Mouse (Mus musculus): ENCODE results near the gene Atg5. TPM values are rescaled to one million over a fixed set of nuclear protein-coding genes. Genes with fewer than 3 reads are reported as not detected.

Atg5 gene
- polyA plus RNA-seq, 1 experiment = 7.7 TPM

DNA sequence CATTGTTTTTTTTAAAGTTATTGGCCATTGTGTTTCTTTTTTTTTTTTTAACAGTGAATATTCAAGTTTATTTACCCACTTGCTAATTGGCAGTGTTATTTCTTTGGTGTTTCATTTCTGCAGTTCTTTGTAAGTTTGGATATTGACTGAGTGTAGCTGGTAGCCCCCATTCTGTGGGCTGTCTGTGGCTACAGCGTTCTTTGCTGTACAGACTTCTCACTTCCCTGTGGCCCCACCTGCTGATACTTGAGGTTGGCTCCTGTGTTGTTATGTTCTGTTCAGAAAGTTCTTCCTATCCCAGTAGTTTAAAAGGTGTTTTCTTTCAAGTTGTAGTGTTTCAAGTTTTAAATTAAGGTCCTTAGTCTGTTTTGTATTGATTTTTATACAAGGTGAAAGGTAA lies 14.2 kb downstream of the Atg5 start:
- TF ChIP-seq GATA1 (IDR thresholded peaks at IDR 0.05; ENCODE audit: borderline replicate concordance, low read length) (no peak), FLI1 (IDR thresholded peaks at IDR 0.05; ENCODE audit: low read length) (no peak)
- Histone ChIP-seq H3K9me3 (no peaks in the 10 kb centered on the region), H3K4me3 (replicated peaks) (no peak overlapping the region)

DNA sequence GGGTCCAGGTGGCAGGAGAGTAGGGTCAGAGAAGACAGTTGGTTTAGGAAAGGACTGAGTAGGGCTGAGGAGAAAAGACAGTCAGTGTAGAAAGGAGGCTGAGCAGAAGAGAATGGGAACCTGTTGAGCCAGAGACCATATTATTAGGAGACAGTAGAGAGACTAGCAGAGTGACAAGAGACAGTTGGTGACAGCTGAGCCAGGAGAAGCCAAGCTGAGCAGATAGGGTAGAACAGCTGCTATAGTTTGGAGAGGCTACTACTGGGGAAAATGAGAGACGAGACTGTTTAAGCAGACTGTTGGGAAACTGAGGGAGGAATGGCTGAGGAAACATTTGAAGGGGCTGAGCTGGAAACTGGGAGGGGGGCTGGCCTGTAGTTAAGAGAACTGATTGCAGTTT lies 16.9 kb downstream of the Atg5 start:
- Histone ChIP-seq H3K9me3 (no peaks in the 10 kb centered on the region), H3K27me3 (replicated peaks) (no peaks in the 10 kb centered on the region), H3K4me1 (peaks cover 25% of the 10 kb centered on the region), H3K36me3 (replicated peaks; ENCODE audit: low read length) (peaks cover 39% of the 10 kb centered on the region), H3K4me3 (replicated peaks) (no peak overlapping the region)
- TF ChIP-seq FLI1 (IDR thresholded peaks at IDR 0.05; ENCODE audit: low read length) (no peak), GATA1 (IDR thresholded peaks at IDR 0.05; ENCODE audit: borderline replicate concordance, low read length) (no peak)

More for the DNA sequence above, 14.2 kb downstream of the Atg5 start:
- peaks cover 16% of the 10 kb centered on the region for H3K36me3 ChIP-seq (replicated peaks; ENCODE audit: low read length)
- H3K27me3 ChIP-seq (replicated peaks) = no peaks in the 10 kb centered on the region
- H3K4me1 ChIP-seq = peaks cover 25% of the 10 kb centered on the region

DNA sequence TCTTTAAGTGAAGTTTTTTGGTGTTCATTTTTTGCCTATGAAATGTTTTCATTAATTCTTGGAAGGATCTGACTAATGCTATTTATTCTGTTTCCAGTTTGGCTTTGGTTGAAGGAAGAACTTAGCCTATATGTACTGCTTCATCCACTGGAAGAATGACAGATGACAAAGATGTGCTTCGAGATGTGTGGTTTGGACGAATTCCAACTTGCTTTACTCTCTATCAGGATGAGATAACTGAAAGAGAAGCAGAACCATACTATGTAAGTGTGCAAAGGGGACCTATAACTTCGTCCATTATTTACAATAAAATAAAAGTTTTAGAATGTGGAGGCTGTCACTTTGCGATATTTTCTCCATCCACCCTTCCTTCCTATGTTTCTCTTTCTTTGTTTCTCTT lies 17.8 kb downstream of the Atg5 start:
- no peak overlapping the region for H3K4me3 ChIP-seq (replicated peaks)
- H3K27me3 ChIP-seq (replicated peaks) = no peaks in the 10 kb centered on the region
- peaks cover 25% of the 10 kb centered on the region for H3K4me1 ChIP-seq
- peaks cover 47% of the 10 kb centered on the region for H3K36me3 ChIP-seq (replicated peaks; ENCODE audit: low read length)
- TF ChIP-seq GATA1 (IDR thresholded peaks at IDR 0.05; ENCODE audit: borderline replicate concordance, low read length) = no peak
- TF ChIP-seq FLI1 (IDR thresholded peaks at IDR 0.05; ENCODE audit: low read length) = no peak
- no peaks in the 10 kb centered on the region for H3K9me3 ChIP-seq

DNA sequence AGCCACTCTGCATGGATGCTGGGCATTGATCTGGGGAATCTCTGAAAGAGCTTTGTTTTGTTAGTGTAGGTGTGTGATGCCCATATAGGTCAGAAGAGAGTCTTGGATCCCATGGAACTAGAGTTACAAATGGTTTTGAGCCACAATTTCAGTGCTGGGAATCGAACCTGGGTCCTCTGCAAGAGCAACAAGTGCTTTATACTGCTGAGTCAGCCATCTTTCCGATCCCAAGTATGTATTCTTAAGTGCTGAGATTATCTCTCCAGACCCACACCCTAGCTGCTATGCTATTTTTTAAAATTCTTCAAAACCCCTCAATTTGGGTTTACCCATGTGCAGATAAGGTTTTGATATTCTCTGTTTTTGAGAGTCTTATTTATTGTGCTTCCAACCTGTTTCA lies 22.7 kb downstream of the Atg5 start:
- peaks cover 62% of the 10 kb centered on the region for H3K36me3 ChIP-seq (replicated peaks; ENCODE audit: low read length)
- no peaks in the 10 kb centered on the region for H3K27me3 ChIP-seq (replicated peaks)
- TF ChIP-seq FLI1 (IDR thresholded peaks at IDR 0.05; ENCODE audit: low read length) (no peak), GATA1 (IDR thresholded peaks at IDR 0.05; ENCODE audit: borderline replicate concordance, low read length) (no peak)
- H3K4me1 ChIP-seq = no peaks in the 10 kb centered on the region
- H3K9me3 ChIP-seq = no peaks in the 10 kb centered on the region
- no peak overlapping the region for H3K4me3 ChIP-seq (replicated peaks)

DNA sequence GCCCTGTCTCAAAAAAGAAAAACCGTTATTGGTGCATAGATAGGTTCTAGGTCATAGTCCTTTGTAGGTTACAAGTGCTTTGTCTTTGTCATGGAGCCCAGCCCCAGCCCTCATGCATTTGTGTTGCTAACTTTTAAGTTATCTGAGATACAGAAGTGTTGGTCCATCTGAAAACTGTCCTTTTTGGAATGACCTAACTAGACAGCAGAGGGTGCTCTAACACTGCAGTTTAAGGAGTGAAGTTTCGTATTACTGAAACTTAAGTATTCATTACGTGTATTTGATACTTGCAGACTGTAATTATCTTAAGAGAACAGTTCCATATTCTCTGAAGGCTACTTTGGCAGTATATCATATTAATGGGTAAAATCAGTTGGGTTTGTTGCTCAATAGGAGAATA lies 24.0 kb downstream of the Atg5 start:
- Histone ChIP-seq H3K4me3 (replicated peaks) (no peak overlapping the region), H3K36me3 (replicated peaks; ENCODE audit: low read length) (peaks cover 53% of the 10 kb centered on the region), H3K9me3 (no peaks in the 10 kb centered on the region), H3K27me3 (replicated peaks) (no peaks in the 10 kb centered on the region), H3K4me1 (no peaks in the 10 kb centered on the region)
- TF ChIP-seq GATA1 (IDR thresholded peaks at IDR 0.05; ENCODE audit: borderline replicate concordance, low read length) (no peak), FLI1 (IDR thresholded peaks at IDR 0.05; ENCODE audit: low read length) (no peak)

DNA sequence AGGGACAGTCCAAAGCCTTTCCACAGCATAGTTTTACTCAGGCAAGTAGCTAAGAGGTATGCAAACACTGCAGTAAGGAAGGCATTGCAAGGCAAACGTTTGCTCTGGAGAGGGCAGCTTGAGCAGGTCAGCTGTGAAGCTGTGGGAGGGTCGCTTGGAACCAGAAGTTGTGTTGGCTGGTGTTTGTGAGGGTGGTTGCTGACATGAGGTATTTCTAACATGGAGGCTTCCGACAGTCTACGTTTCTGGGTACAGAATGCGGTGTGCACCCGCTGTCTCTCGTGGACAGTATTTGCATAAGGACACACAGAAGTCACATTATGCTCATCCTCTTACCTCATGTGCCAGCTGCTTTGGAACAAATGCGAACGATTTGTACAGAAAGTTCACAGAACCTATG lies 31.0 kb downstream of the Atg5 start:
- peaks cover 32% of the 10 kb centered on the region for H3K36me3 ChIP-seq (replicated peaks; ENCODE audit: low read length)
- H3K9me3 ChIP-seq = no peaks in the 10 kb centered on the region
- H3K27me3 ChIP-seq (replicated peaks) = no peaks in the 10 kb centered on the region
- TF ChIP-seq FLI1 (IDR thresholded peaks at IDR 0.05; ENCODE audit: low read length) = no peak
- TF ChIP-seq GATA1 (IDR thresholded peaks at IDR 0.05; ENCODE audit: borderline replicate concordance, low read length) = no peak
- H3K4me3 ChIP-seq (replicated peaks) = no peak overlapping the region
- peaks cover 11% of the 10 kb centered on the region; the same call in 1 of the 2 replicates for H3K4me1 ChIP-seq

DNA sequence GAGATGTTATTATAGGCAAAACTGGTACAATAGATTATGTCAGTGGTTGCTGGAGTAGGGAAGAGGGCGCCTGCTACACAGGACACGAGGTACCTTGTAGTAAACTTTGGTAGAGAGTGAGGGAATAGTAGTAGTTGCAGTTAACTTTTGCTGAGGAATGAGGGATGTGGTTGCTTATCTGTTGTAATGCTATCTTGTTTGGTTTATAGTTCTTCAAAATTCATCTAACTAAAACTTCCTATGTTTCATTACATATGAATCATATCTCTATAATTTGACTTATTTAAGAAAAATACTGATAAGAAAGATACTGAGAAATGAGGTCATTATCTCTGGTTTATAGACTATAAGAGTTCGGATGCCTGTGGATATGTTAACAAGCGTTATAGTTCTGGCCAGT lies 31.9 kb downstream of the Atg5 start:
- Histone ChIP-seq H3K4me1 (peaks cover 11% of the 10 kb centered on the region; the same call in 1 of the 2 replicates), H3K27me3 (replicated peaks) (no peaks in the 10 kb centered on the region), H3K36me3 (replicated peaks; ENCODE audit: low read length) (peaks cover 36% of the 10 kb centered on the region), H3K9me3 (no peaks in the 10 kb centered on the region), H3K4me3 (replicated peaks) (no peak overlapping the region)
- TF ChIP-seq GATA1 (IDR thresholded peaks at IDR 0.05; ENCODE audit: borderline replicate concordance, low read length) = no peak
- TF ChIP-seq FLI1 (IDR thresholded peaks at IDR 0.05; ENCODE audit: low read length) = no peak

DNA sequence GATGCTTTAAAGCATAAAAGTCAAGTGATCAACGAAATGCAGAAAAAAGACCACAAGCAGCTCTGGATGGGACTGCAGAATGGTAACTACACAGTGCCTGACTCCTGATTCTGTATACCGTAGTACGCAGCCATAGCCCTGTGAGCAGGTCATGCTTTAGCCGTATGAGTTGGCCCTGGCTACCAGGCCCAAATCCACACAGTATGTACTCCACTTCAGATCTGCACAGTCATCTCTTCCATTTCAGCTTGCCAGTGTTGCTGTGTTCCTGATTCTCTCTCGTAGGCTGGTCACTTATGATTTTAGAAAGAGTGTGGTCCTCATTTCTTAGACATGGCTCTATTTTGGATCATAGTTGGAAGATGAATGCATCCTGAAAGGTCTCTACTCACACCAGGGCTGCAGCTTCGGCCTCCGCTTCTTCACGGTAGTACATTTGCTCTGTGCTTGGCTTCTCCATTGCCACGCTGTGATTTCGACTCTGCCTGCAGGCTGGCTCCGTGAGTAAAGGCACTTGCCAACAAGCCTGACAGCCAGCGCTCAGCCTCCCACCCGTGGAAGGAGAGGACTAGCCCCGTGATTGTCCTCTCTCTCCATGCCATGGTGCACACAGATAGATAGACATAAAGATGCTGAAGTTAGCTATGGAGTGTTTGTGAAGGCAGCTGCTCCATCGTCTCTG lies 35.6 kb downstream of the Atg5 start:
- Histone ChIP-seq H3K27me3 (replicated peaks) (no peaks in the 10 kb centered on the region), H3K9me3 (no peaks in the 10 kb centered on the region), H3K36me3 (replicated peaks; ENCODE audit: low read length) (peaks cover 41% of the 10 kb centered on the region), H3K4me3 (replicated peaks) (no peak overlapping the region), H3K4me1 (peaks cover 11% of the 10 kb centered on the region; the same call in 1 of the 2 replicates)
- TF ChIP-seq GATA1 (IDR thresholded peaks at IDR 0.05; ENCODE audit: borderline replicate concordance, low read length) (no peak), FLI1 (IDR thresholded peaks at IDR 0.05; ENCODE audit: low read length) (no peak)

DNA sequence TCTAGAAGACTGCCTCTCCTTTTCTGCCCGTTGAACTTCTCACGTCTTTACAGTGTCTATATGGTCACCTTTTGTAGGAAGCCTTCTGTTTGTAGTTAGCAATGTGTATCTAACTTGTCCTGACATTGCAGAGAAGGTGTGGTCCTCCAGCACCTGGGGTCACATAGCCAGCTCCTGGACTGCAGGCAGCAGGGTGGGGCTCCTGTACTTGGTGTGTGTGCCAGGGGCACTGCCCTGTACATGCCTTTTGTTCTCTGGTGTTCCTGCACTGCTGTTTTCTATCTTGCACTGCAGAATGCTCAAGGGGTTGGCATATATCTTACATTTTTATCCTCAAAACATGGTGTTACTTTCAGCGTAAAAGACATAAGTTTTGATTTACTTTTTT lies 36.2 kb downstream of the Atg5 start:
- TF ChIP-seq GATA1 (IDR thresholded peaks at IDR 0.05; ENCODE audit: borderline replicate concordance, low read length) = no peak
- TF ChIP-seq FLI1 (IDR thresholded peaks at IDR 0.05; ENCODE audit: low read length) = no peak
- Histone ChIP-seq H3K27me3 (replicated peaks) (no peaks in the 10 kb centered on the region), H3K36me3 (replicated peaks; ENCODE audit: low read length) (peaks cover 36% of the 10 kb centered on the region), H3K9me3 (no peaks in the 10 kb centered on the region), H3K4me3 (replicated peaks) (no peak overlapping the region), H3K4me1 (peaks cover 7% of the 10 kb centered on the region; the same call in 1 of the 2 replicates)

DNA sequence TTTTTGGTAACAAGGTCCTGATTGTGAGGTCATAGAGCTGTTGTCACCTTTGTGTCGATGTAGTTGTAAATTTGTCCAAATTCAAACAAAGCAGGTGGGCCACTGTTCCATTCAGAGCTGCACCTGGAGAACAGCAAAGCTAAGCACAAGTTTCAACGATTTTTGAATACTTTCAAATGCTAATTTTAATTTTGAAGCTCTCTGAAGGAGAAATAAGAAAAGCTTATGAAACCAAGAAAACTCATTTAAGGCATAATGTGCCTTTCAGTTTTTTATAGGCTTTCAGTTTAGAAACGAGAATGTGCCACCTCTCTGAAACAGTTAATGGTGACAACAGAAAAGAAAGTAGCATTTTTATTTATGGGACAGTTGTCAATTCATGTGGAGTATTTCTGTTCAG lies 36.7 kb downstream of the Atg5 start:
- no peak overlapping the region for H3K4me3 ChIP-seq (replicated peaks)
- peaks cover 2% of the 10 kb centered on the region; the same call in 1 of the 2 replicates for H3K4me1 ChIP-seq
- no peaks in the 10 kb centered on the region for H3K27me3 ChIP-seq (replicated peaks)
- peaks cover 38% of the 10 kb centered on the region for H3K36me3 ChIP-seq (replicated peaks; ENCODE audit: low read length)
- no peaks in the 10 kb centered on the region for H3K9me3 ChIP-seq
- TF ChIP-seq FLI1 (IDR thresholded peaks at IDR 0.05; ENCODE audit: low read length) = no peak

Measured in megakaryocyte, embryonic 14.5 days (primary cell).